ENCODE assay signal across 8 mouse cellular contexts in genomic region chr10:111473511-111474371, GRCm38 (mm10). TPM values are rescaled to one million over a fixed set of nuclear protein-coding genes. Genes with fewer than 3 reads are reported as not detected.
A peak's percentile ranks its signal among the peaks of the same experiment; 100 is the strongest.
DNase-seq lines count a peak whose midpoint lies in the region; ATAC-seq and TF ChIP-seq lines count a peak whose summit lies in the region.

No protein-coding gene starts in this region.

- TF ChIP-seq POLR2A in heart, adult 2 months (IDR thresholded peaks at IDR 0.05; ENCODE audit: insufficient read depth, low read depth, low read length), result no peak

- under 1% methylated on average over 58 of the region's 58 CpGs for WGBS in embryonic facial prominence, embryonic 10.5 days
- WGBS in heart, adult 2 months, result 1% methylated on average over 58 of the region's 58 CpGs
- 1% methylated on average over 52 of the region's 58 CpGs for WGBS in kidney, embryonic 14.5 days
- under 1% methylated on average over 51 of the region's 58 CpGs for WGBS in liver, embryonic 15.5 days (ENCODE audit: insufficient replicate concordance)
- WGBS in neural tube, embryonic 13.5 days, result under 1% methylated on average over 50 of the region's 58 CpGs

- no peak for TF ChIP-seq EP300 in heart, adult 2 months (IDR thresholded peaks at IDR 0.05; ENCODE audit: insufficient read depth, low read depth, low read length)

- peak overlapping the region; percentile 100 for H3K27ac ChIP-seq in embryonic facial prominence, embryonic 10.5 days (replicated peaks)
- H3K27ac ChIP-seq in heart, adult 2 months, result peak overlapping the region; percentile 82
- peak overlapping the region; percentile 87 for H3K27ac ChIP-seq in kidney, embryonic 14.5 days (ENCODE audit: low read depth, low read length)
- peak overlapping the region; percentile 85 for H3K27ac ChIP-seq in liver, embryonic 15.5 days (replicated peaks)
- peak overlapping the region; percentile 99 for H3K27ac ChIP-seq in neural tube, embryonic 13.5 days (replicated peaks)

- no peak for TF ChIP-seq CTCF in heart, adult 2 months (IDR thresholded peaks at IDR 0.05)

- DNase-seq in CD4-positive helper T cell, adult 2 months (ENCODE audit: low read depth, low spot score), result peak; percentile 61
- DNase-seq in adrenal gland, postnatal 10 days, result peak; percentile 49
- DNase-seq in embryonic facial prominence, embryonic 10.5 days (ENCODE audit: low spot score), result peak; percentile 81
- peak in 1 of 2 experiments; percentile 22 for DNase-seq in heart, adult 2 months
- DNase-seq in thymus, adult 18-20 months, result peak; percentile 52 to 55

- peaks cover 44% of the 10 kb centered on the region for H3K4me1 ChIP-seq in embryonic facial prominence, embryonic 10.5 days
- H3K4me1 ChIP-seq in heart, adult 2 months (ENCODE audit: control insufficient read depth, insufficient read depth, low read length), result no peaks in the 10 kb centered on the region; the same call in 1 of the 2 replicates
- H3K4me1 ChIP-seq in kidney, embryonic 14.5 days (ENCODE audit: control insufficient read depth, insufficient read depth, low read length), result peaks cover 26% of the 10 kb centered on the region; the same call in 1 of the 2 replicates
- H3K4me1 ChIP-seq in liver, embryonic 15.5 days (replicated peaks), result peaks cover 54% of the 10 kb centered on the region
- H3K4me1 ChIP-seq in neural tube, embryonic 13.5 days (replicated peaks), result peaks cover 49% of the 10 kb centered on the region

- H3K79me2 ChIP-seq in heart, adult 2 months (replicated peaks; ENCODE audit: control insufficient read depth, insufficient read depth, low read length), result peaks cover 8% of the 10 kb centered on the region; the same call in 1 of the 2 replicates

- intact Hi-C loops in heart, adult 2 months (cut with DNase I), result loop anchor here (5.0 kb wide), 1 partner anchor 176 kb away; the partner anchor contains the start of gene Bbs10

- peak overlapping the region; percentile 96 for H3K4me3 ChIP-seq in embryonic facial prominence, embryonic 10.5 days
- peak overlapping the region; percentile 72 for H3K4me3 ChIP-seq in heart, adult 2 months
- peak overlapping the region; percentile 72 for H3K4me3 ChIP-seq in kidney, embryonic 14.5 days (ENCODE audit: low read length)
- peak overlapping the region; percentile 94 for H3K4me3 ChIP-seq in liver, embryonic 15.5 days (replicated peaks)
- peak overlapping the region; percentile 91 for H3K4me3 ChIP-seq in neural tube, embryonic 13.5 days

- peaks cover 36% of the 10 kb centered on the region for H3K36me3 ChIP-seq in embryonic facial prominence, embryonic 10.5 days (replicated peaks)
- no peaks in the 10 kb centered on the region for H3K36me3 ChIP-seq in heart, adult 2 months (ENCODE audit: control insufficient read depth, insufficient read depth, low read length)
- peaks cover 3% of the 10 kb centered on the region; the same call in 1 of the 2 replicates for H3K36me3 ChIP-seq in kidney, embryonic 14.5 days (ENCODE audit: control insufficient read depth, insufficient read depth, low read length)
- H3K36me3 ChIP-seq in liver, embryonic 15.5 days (replicated peaks), result peaks cover 5% of the 10 kb centered on the region; the same call in 1 of the 2 replicates
- H3K36me3 ChIP-seq in neural tube, embryonic 13.5 days, result 0 out of 2 replicates have a peak, but pooled peaks cover 3% of the 10 kb centered on the region

- peak overlapping the region; percentile 66 for H3K4me2 ChIP-seq in kidney, embryonic 14.5 days (replicated peaks; ENCODE audit: low read depth, low read length)
- peak overlapping the region; percentile 94 for H3K4me2 ChIP-seq in liver, embryonic 15.5 days
- H3K4me2 ChIP-seq in neural tube, embryonic 13.5 days, result peak overlapping the region; percentile 67

- H3K9me3 ChIP-seq in embryonic facial prominence, embryonic 10.5 days, result no peaks in the 10 kb centered on the region
- no peaks in the 10 kb centered on the region for H3K9me3 ChIP-seq in kidney, embryonic 14.5 days (ENCODE audit: control insufficient read depth, low read length)
- H3K9me3 ChIP-seq in liver, embryonic 15.5 days (replicated peaks), result no peaks in the 10 kb centered on the region
- no peaks in the 10 kb centered on the region for H3K9me3 ChIP-seq in neural tube, embryonic 13.5 days

- peak; percentile 84 for ATAC-seq in kidney, embryonic 14.5 days (ENCODE audit: low FRiP score, low TSS enrichment)
- peak; percentile 73 for ATAC-seq in liver, embryonic 15.5 days (ENCODE audit: insufficient read depth)
- peak; percentile 83 for ATAC-seq in neural tube, embryonic 13.5 days (ENCODE audit: low read depth)

- H3K27me3 ChIP-seq in embryonic facial prominence, embryonic 10.5 days (replicated peaks; ENCODE audit: low read depth, poor library complexity, severe bottlenecking), result no peaks in the 10 kb centered on the region
- H3K27me3 ChIP-seq in heart, adult 2 months (ENCODE audit: control insufficient read depth, insufficient read depth, low read length), result no peaks in the 10 kb centered on the region
- H3K27me3 ChIP-seq in kidney, embryonic 14.5 days (ENCODE audit: control insufficient read depth, insufficient read depth, low read length), result no peaks in the 10 kb centered on the region
- 0 out of 2 replicates have a peak, but pooled peaks cover 5% of the 10 kb centered on the region for H3K27me3 ChIP-seq in liver, embryonic 15.5 days
- H3K27me3 ChIP-seq in neural tube, embryonic 13.5 days, result no peaks in the 10 kb centered on the region

- peak overlapping the region; percentile 88 for H3K9ac ChIP-seq in heart, adult 2 months (ENCODE audit: low read depth, low read length)
- H3K9ac ChIP-seq in kidney, embryonic 14.5 days (ENCODE audit: low read depth, low read length), result peak overlapping the region; percentile 98
- peak overlapping the region; percentile 95 for H3K9ac ChIP-seq in liver, embryonic 15.5 days
- peak overlapping the region; percentile 98 for H3K9ac ChIP-seq in neural tube, embryonic 13.5 days

RNA-seq across cellular contexts. Expression of gene Nap1l1, which starts 0.7 kb away (rescaled TPM):
- 100 to 1,000 TPM; 130 to 141 TPM for total RNA-seq in adrenal gland, postnatal 10 days (2021)
- polyA plus RNA-seq in embryonic facial prominence, embryonic 10.5 days (2016; fragmentation: Nextera tagmentation; extraction: Ambion mirVana), result 367 and 371 TPM in 2 replicates
- 10 to 100 TPM; 66.6 to 66.7 TPM for total RNA-seq in heart, adult 2 months (2021)
- polyA plus RNA-seq in heart, adult 2 months (2012; rRNA removed), result 10.5 and 21.2 TPM in 2 replicates
- polyA plus RNA-seq in kidney, embryonic 14.5 days (2014; fragmentation: Nextera tagmentation; extraction: Ambion mirVana), result 315 and 346 TPM in 2 replicates
- polyA plus RNA-seq in liver, embryonic 15.5 days (2015; fragmentation: Nextera tagmentation; extraction: Ambion mirVana), result 69.6 and 83.5 TPM in 2 replicates
- 195 and 201 TPM in 2 replicates for polyA plus RNA-seq in neural tube, embryonic 13.5 days (2015; fragmentation: Nextera tagmentation; extraction: Ambion mirVana)

RNA-seq across cellular contexts. Expression of gene Phlda1, which starts 32.3 kb away (rescaled TPM):
- total RNA-seq in adrenal gland, postnatal 10 days (2021), result 10 to 100 TPM; 36.3 to 40.2 TPM
- 34.0 and 38.4 TPM in 2 replicates for polyA plus RNA-seq in embryonic facial prominence, embryonic 10.5 days (2016; fragmentation: Nextera tagmentation; extraction: Ambion mirVana)
- 10 to 100 TPM; 13.4 to 16.2 TPM for total RNA-seq in heart, adult 2 months (2021)
- 8.4 and 16.8 TPM in 2 replicates for polyA plus RNA-seq in heart, adult 2 months (2012; rRNA removed)
- polyA plus RNA-seq in kidney, embryonic 14.5 days (2014; fragmentation: Nextera tagmentation; extraction: Ambion mirVana), result 42.3 and 44.6 TPM in 2 replicates
- 4.2 and 4.8 TPM in 2 replicates for polyA plus RNA-seq in liver, embryonic 15.5 days (2015; fragmentation: Nextera tagmentation; extraction: Ambion mirVana)
- polyA plus RNA-seq in neural tube, embryonic 13.5 days (2015; fragmentation: Nextera tagmentation; extraction: Ambion mirVana), result 101 and 106 TPM in 2 replicates
